Mouse (Mus musculus) bone marrow, adult 2 months (tissue): ENCODE results near the gene Prkca. TPM values are rescaled to one million over a fixed set of nuclear protein-coding genes. Genes with fewer than 3 reads are reported as not detected.

Source experiments
- H3K27ac ChIP-seq: fragments of 200-500 bp; 2 replicates; pipeline ENCODE4 v1.5.1; 2012; ENCODE audit warnings: low read depth, mild to moderate bottlenecking, control low read depth, inconsistent platforms, low read length; ENCODE audit not compliant: control insufficient read depth, poor library complexity, insufficient read depth
- H3K4me1 ChIP-seq: fragments of 200-500 bp; 2 replicates; pipeline ENCODE4 v1.6.1; 2011; ENCODE audit warnings: low read length; ENCODE audit not compliant: control insufficient read depth, insufficient read depth
- H3K4me3 ChIP-seq: fragments of 200-500 bp; replicated peaks from 2 replicates; pipeline ENCODE3; 2011; ENCODE audit warnings: mild to moderate bottlenecking, low read depth, low read length, control low read depth; ENCODE audit not compliant: control insufficient read depth
- CTCF ChIP-seq: fragments of 200-500 bp; IDR thresholded peaks from 2 replicates; pipeline ENCODE4 v1.5.1; 2011; ENCODE audit warnings: low read length, control low read depth; ENCODE audit not compliant: control insufficient read depth, insufficient read depth
- POLR2A ChIP-seq: fragments of 200-500 bp; IDR thresholded peaks from 2 replicates; pipeline ENCODE4 v1.6.1; 2011; ENCODE audit warnings: low read depth, mild to moderate bottlenecking, control low read depth, low read length, borderline replicate concordance; ENCODE audit not compliant: control insufficient read depth
- WGBS: fragments of 180-500 bp; shearing (Covaris S2); methylation state at CpG from one replicate; pipeline ENCODE4 v1.1.7; 2018; 5-methylcytosine and 5-hydroxymethylcytosine counted together
- polyA plus RNA-seq: library from polyadenylated mRNA; stranded (reverse); fragments of >200 nt; gene quantifications from 2 replicates; pipeline ENCODE4 v1.2.4, GENCODE M21; 2011; ENCODE audit warnings: low replicate concordance; ENCODE audit not compliant: missing spikeins, insufficient read depth, insufficient read length

Prkca gene
- polyA plus RNA-seq, 1 experiment, result 33.8 TPM

DNA sequence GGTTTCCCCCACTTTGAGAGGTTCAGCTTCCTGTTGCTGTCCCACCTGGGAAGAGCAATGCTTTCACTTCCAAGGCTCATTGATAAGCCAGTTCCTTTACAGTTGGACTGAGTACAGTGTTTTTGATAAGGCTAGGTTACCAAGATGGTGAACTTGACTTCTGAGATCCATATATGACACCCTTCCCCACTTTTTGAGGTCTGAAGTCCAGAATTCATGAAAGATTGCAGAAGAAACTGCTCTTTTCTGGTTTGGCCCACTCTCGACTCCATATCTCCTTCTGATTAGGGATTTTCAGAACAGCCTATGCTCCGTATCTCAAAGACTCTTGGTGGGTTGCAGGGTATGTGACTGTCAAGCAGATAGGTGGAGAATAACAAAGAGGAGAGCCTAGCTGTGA lies 406.8 kb downstream of the Prkca start:
- Histone ChIP-seq H3K27ac (no peak overlapping the region), H3K4me1 (no peaks in the 10 kb centered on the region), H3K4me3 (no peak overlapping the region)
- TF ChIP-seq POLR2A, result no peak
- TF ChIP-seq CTCF, result no peak
- WGBS, result 74% methylated on average over 2 of the region's 2 CpGs

DNA sequence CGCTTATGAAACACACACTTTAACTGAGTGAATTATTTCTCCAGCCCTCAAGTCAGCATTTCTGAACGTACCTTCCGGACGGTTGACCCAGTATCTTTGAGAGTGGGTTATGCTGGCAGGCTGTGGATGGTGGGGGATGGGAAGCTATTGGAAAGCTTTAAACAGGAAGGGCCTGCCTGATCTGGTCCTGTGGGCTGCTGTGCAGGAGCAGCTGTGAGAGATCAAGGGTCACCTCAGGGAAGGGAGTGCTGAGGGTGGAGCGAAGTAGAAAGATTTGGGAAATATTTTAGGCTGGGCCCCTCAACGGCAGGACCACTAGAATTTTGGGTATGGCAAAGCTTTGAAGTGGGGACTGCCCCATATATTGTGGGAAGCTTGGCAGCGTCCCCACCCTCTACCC lies 412.0 kb downstream of the Prkca start:
- no peak for TF ChIP-seq CTCF
- TF ChIP-seq POLR2A, result no peak
- no peak overlapping the region for H3K4me3 ChIP-seq
- H3K4me1 ChIP-seq, result no peaks in the 10 kb centered on the region
- 70% methylated on average over 7 of the region's 7 CpGs for WGBS
- no peak overlapping the region for H3K27ac ChIP-seq

DNA sequence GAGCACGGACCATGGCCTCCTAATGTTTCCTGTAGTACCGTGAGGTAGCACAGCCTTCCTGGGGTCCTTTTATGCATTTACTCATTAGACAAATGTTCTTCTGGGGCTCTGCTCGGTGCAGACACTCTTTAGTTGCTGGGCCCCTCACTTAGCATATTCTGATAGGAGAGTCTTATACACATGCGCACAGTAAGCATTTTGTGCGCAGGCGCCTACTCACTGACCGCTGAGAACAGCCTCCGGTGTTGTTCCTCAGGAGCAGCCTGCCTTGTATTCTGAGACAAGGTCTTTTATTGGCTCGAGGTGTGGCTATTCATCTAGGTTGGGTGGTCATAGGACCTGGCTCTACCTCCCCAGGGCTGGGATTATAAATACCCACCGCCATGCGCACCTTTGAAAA lies 412.4 kb downstream of the Prkca start:
- no peak for TF ChIP-seq POLR2A
- TF ChIP-seq CTCF, result no peak

DNA sequence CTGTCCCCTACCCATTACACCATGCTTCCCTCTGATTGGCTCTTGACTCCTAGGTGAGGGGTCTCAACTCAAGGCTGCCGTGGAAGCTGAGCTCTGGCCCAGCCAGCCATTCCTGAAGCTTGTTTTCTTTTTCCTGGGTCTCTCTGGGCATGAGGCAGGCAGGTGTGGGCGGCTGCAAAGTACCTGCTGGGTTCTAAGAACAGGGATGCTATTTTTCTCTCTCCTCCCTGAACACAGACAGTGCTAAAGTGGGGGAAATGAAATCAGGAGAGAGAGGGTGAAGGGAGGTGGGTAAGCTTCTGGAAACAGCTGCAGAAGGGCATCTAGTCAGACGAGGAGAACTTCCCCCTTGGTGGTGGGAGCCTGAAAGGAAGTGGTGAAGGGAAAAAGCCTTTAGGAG lies 414.0 kb downstream of the Prkca start:
- H3K4me3 ChIP-seq, result no peak overlapping the region
- H3K4me1 ChIP-seq, result no peaks in the 10 kb centered on the region
- WGBS, result 32% methylated on average over 3 of the region's 3 CpGs
- H3K27ac ChIP-seq, result no peak overlapping the region
- no peak for TF ChIP-seq CTCF
- no peak for TF ChIP-seq POLR2A

More for the DNA sequence above, 412.4 kb downstream of the Prkca start:
- no peak overlapping the region for H3K4me3 ChIP-seq
- no peak overlapping the region for H3K27ac ChIP-seq
- WGBS, result 81% methylated on average over 11 of the region's 11 CpGs
- no peaks in the 10 kb centered on the region for H3K4me1 ChIP-seq

DNA sequence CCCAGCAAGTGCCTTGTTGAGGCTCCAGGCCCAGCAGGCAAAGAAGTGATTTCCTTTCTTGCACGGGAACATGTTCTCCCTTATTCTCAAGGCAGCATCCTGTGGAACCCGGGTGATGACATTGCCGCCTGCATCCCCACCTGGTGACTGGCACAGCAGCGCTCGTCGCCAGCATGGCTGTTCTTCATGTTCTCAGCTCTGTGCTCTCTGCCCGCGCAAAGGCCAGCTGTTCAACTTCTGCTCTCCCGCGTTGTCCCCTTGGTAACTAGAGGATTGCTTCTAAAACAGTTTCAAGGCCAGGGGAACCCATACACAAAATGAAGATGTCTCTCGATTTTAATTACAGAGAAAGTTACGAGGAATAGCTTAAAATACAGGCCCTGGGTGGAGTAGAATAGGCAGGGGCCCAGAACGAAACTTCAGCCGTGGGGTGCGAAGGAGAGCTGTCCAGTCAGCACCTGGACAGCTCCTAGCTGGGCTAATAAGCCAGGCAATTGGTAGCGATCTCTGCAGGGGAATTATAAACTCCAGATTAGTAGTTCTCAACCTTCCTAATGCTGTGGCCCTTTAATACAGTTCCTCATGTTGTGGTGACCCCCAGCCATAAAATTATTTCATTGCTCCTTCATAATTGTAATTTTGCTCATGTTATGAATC lies 423.7 kb downstream of the Prkca start:
- Histone ChIP-seq H3K4me3 (no peak overlapping the region), H3K27ac (no peak overlapping the region), H3K4me1 (no peaks in the 10 kb centered on the region)
- 49% methylated on average over 16 of the region's 16 CpGs for WGBS
- TF ChIP-seq CTCF (no peak), POLR2A (no peak)

DNA sequence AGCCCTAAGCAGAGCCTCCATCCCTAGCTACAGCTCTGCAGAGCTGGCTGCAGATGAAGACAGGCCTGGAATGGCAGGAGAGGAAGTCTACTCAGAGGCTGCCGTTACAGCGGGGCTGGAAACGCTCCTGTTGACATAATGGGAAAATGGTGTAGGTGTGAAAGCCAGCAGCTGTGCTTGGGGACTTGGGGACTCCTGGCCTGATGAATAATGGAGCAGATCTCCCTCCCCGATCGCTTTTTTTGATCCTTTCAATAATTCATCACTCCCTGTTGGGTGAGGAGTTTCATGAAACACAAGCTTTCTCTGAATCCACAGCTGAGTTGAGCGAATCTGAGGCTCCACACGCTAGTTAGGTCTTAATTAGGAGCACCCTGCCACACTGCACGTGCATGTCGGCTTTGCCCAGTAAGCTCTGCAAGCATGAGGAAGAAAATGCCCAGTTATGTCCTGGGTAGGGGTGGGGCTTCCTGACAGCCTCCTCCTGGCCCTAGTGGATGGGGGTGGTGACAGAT lies 425.9 kb downstream of the Prkca start:
- no peaks in the 10 kb centered on the region for H3K4me1 ChIP-seq
- 66% methylated on average over 9 of the region's 9 CpGs for WGBS
- no peak overlapping the region for H3K27ac ChIP-seq
- H3K4me3 ChIP-seq, result no peak overlapping the region
- no peak for TF ChIP-seq CTCF
- TF ChIP-seq POLR2A, result no peak

DNA sequence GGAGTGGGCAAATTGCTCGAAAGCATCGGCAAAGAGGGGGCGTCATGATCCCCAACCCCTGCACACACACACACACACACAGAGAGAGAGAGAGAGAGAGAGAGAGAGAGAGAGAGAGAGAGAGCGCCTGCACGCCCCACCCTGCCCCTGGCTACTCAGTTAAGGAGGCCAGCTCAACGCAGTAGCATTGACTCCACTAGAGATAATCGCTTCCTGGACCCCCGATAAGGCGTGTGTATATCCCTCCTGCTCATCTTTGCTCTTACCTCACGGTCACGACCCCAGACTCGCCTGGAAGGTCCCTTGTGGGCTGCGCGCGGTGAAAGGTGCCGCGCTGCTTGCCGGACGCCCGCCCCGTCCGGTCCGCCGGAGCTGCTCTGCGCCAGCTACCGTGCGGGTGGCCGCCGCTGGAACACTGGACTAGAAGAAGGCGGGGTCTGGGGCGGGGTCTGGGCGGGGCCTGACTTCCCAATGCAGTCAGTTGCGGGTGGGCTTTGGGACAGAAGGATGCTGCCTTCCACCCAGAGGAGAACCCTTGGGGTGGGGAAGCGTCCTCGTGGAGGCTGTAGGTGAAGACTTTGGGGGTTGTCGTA lies 429.0 kb downstream of the Prkca start, which contains the start of gene Cacng5:
Gene Cacng5 (minus strand): TSS at position 422 of the 593 bp plus-strand sequence.
- WGBS, result 9% methylated on average over 36 of the region's 36 CpGs

DNA sequence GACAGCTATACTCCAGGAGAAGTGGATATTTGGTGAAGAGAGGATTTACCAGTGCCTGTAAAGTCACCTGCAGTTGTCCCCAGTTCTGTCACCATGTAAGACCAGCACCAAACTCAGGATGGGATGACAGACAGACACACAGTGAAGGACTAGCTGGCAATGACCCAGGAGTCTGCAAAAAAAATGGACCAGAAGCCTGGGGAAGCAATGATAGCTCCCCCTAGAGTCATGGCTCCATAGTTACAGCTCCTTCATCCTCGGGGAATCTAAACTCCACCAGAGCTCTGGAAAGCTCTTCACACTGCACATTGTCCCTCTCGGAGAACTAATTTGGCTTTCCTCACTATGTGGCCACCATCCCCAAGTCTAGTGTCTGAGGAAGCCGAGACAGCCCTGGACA lies 430.4 kb downstream of the Prkca start:
- Histone ChIP-seq H3K4me3 (no peak overlapping the region), H3K27ac (no peak overlapping the region), H3K4me1 (no peaks in the 10 kb centered on the region)
- no peak for TF ChIP-seq POLR2A
- no peak for TF ChIP-seq CTCF
- WGBS, result 54% methylated on average over 3 of the region's 3 CpGs

More for the DNA sequence above, 429.0 kb downstream of the Prkca start, which contains the start of gene Cacng5:
- no peak within 1 kb of the TSS for H3K4me3 ChIP-seq
- TF ChIP-seq CTCF (no peak), POLR2A (no peak)
- H3K27ac ChIP-seq, result no peak within 1 kb of the TSS
- H3K4me1 ChIP-seq, result no peaks in the 10 kb centered on the region

DNA sequence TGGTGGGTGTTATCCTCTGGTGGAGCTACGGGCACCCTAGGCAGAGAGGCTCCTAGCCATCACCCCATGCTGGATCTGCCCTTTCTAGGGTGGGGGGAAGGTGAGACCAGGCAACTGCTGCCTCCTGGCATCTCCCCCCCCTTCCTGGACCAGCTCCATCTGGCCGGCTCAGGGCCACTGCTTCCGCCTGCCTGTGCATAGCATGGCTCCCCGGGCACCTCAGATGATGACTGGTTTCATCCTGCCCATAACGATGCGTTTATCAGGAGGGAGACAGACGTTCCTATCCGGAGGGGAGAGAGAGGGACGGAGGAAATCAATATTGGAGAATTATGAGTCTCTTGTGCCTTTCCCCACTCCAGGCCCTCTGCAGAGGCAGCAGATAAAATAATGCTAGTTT lies 438.4 kb downstream of the Prkca start:
- TF ChIP-seq POLR2A, result no peak
- no peak for TF ChIP-seq CTCF
- no peaks in the 10 kb centered on the region for H3K4me1 ChIP-seq
- no peak overlapping the region for H3K4me3 ChIP-seq
- H3K27ac ChIP-seq, result no peak overlapping the region
- 73% methylated on average over 9 of the region's 9 CpGs for WGBS
